Mouse (Mus musculus) erythroblast, adult 5-6 weeks (primary cell): Measurements from ENCODE around the gene Lce3b. TPM values are rescaled to one million over a fixed set of nuclear protein-coding genes. Genes with fewer than 3 reads are reported as not detected.

ENCODE experiments used
- ATAC-seq: replicated peaks from 2 replicates; pipeline ENCODE4 v1.8.0; 2016; ENCODE audit warnings: moderate number of reproducible peaks, mild to moderate bottlenecking, moderate TSS enrichment, inconsistent platforms; ENCODE audit not compliant: poor library complexity, low FRiP score, severe bottlenecking
- total RNA-seq, 2 experiments: library from RNA; stranded (forward) in 1 of 2; stranded (reverse) in 1 of 2; fragments of 150-400 nt in 1 of 2; fragments of 200-764, 138-1000 nt in 1 of 2; gene quantifications; 2 replicates each; pipeline versions ENCODE4 v1.2.3 to v1.2.4; 2015 to 2017; ENCODE audit warnings: low replicate concordance in 2 of 2

Lce3b gene
- total RNA-seq (2015; ENCODE audit: low replicate concordance) (not detected in 2 replicates), total RNA-seq (2017; ENCODE audit: low replicate concordance) (not detected in 2 replicates)

DNA sequence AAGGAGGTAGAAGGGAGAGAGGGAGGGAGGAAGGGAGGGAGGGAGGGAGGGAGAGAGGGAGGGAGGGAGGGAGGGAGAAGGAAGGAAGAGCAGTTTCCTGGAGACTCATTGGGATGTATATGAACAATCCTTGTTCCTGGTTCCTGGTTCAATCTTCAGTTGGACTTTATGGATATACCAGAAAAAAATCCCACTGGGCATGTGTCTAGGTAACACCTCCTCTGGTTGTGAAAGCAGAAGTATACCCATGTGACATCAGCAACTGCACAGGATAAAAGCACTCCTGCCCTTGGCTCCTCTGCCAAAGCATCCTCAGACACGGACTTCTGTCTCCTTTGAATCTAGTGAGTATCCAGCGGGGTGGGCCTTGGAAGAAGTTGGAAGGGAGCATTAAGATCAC, at the start of gene Lce3b:
Lce3b (plus strand) TSS at position 301 of the 400 bp plus-strand sequence.
- ATAC-seq, result no peak

DNA sequence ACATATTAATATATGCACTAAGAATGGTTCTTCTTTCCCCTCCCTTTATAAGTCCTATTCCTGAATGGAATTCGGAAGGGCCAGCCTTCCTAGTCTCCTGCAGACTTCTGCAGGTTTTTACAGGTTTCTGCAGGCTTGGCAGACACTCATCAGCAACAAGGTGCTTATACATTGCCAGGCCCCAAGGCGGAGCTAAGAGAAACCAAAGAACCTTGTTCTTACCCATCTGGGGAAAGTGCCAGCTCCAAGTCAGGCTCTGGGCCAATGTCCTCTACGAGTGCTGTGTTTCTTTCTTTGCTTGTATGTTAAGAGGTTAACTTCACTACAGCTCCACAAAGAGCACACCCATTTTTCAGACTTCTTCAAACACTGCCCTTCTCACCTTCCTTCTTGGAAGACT, 38.7 kb upstream of the Lce3b start:
- no peak for ATAC-seq

DNA sequence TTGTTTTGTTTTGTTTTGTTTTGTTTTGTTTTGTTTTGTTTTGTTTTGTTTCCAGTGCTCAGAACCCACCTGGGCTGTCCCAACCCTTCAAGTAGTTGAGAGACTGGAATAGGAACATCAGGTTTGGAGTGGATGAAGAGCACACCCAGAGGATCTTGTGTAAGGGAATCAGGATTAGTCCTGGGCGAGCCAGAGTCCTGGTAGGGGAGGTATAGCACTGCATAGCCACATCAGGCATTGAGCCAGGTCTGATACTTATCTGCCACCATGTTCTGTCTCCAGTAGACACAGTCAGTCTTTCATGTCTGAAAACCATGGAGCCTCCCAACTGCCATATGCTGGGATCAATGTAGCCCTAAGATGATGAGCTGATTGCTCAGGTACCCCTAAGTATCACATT, 38.3 kb upstream of the Lce3b start:
- ATAC-seq, result no peak

DNA sequence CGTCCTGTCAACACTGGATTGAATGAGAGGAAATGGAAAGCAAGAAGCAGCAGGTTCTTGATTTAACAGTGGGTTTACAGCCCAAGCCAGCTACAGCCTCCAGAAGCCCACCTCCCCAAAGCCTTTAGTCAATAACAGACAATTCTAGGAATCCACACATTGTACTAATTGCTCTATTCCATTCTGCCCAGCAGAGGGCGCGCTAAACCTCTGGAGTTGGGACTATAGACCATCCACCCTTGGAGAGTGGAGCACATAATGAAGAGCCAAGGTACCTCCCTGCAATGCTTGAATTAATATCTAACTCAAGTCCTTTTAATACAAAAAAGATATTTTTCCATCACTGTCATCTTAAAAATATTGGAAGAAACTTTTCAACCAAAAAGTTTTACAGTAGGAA, 29.8 kb upstream of the Lce3b start:
- no peak for ATAC-seq

DNA sequence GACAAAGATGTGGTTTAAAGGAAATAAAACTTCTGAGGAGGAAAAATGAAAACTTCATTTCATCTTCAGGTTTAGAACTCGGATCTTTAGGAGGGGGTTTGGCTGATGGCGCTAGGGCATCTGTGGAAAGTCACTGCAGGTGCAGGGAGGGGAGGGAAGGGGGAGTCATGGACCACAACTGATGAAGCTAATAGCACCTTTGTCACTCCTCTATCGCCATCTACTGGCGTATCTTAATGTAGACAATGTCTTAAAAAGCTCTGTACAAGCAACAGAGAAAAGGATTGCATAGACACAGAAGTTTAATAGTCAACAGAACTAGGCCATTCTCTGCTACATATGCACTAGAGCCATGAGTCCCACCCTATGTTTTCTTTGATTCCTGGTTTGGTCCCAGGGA, 29.1 kb upstream of the Lce3b start:
- ATAC-seq, result no peak

DNA sequence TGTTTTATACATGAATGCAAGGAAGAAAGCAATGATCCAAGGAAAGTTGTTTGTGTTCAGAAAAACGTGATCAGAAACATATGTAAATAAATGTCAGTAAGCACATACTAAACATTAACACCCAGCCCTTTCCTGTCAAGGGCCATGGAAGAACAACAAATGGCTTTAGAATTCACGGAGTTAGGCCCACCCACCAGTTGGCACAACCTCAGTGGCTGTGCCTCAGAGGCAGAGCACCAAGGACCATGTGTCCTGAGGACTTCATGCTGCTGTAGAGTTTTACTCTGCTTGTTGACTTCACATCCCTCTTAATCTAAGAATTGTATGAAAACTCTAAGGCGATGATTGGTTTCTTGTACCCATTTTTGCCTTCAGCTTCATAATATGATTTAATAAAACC, 27.6 kb upstream of the Lce3b start:
- ATAC-seq, result no peak

DNA sequence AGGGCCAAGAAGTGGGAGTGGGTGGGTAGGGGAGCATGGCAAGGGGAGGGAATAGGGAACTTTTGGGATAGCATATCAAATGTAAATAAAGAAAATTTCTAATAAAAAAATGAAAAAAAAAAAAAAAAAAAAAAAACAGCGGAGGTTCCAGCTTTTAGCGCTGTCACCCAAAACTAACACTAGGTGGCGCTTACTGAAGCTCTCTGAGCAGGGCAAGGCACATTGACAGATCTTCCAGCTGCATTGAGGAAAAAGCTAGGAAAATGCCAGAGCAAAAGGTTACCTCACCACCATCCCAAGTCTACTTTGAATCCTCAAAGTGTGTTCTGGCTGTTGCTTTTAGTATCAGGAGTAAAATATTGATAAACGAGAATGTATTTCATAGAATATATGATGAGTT, 25.2 kb upstream of the Lce3b start:
- no peak for ATAC-seq

DNA sequence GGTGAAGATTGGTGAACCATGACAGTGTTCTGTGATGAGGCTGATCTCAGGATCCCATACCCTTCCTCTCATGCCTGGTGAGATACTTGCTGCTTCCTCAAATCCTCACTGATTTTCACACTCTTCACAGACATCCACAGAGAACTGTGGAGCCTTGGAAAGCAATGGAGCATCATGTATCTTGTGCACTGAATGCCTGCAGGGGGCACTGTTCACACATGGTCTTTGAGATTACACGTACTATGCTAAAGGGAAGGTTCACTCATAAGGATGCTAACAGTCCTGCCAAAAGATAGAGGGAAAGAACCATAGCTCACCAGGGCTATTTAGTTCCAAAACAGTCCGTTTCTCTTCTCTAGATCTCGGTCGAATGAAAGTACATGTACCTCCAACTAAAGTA, 12.4 kb upstream of the Lce3b start:
- no peak for ATAC-seq

DNA sequence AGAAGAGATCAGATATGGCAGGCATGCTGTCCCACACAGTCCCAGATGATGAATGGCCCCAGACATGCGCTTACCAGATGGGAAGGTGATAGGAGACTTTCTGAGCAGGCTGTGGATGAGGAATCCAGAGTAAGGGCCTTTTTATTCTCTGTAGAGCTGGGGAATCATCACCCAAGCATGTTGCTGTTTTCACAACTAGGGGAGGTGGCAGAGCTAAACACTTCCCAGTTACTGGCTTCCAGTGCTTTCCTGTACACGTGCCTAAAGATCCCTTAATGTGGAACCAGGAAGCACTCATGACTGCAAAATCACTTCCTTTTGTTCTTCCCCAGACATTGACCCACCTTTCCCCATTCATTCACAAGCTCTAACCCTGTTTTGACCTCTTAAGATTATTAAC, 6.6 kb upstream of the Lce3b start, which contains the start of gene Lce3a:
Lce3a (minus strand) TSS at position 101 of the 400 bp plus-strand sequence.
- ATAC-seq, result no peak

DNA sequence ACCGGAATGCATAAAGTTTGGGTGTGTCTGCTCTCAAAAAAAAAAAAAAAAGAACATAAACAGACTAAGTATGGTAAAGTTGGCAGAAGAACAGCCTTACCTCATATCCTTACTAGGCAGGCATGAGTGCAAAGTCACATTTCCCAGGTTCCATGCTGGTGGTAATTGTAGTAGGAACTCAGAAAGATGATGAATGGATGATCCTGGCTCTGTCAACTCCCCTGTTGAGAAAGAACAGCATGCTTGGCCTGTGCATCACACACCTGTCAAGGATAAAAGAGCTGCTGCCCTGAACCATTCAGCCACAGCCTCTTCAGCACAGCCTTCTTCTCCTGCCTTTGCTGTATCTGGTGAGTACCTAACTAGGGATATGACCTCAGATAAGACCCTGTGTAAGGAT, 11.4 kb downstream of the Lce3b start, which contains the start of gene Lce3c:
Lce3c (plus strand) TSS at position 301 of the 400 bp plus-strand sequence.
- no peak for ATAC-seq

DNA sequence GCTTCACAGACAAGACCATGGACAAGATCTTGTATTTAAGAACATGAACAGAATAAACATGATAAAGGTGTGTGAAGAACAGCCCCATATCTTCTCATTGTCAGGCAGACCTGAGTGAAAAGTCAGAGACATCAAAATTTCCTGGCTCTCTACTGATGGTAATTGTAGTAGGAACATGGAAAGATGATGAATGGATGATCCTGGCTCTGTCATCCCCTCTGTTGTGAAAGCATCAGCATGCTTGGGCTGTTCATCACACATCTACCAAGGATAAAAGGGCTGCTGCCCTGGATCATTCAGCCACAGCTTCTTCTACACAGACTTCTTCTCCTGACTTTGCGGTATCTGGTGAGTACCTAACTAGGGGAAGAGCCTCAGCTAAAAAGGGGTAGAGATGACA, 24.3 kb downstream of the Lce3b start, which contains the start of gene Lce3d:
Lce3d (plus strand) TSS at position 301 of the 400 bp plus-strand sequence.
- ATAC-seq, result no peak

DNA sequence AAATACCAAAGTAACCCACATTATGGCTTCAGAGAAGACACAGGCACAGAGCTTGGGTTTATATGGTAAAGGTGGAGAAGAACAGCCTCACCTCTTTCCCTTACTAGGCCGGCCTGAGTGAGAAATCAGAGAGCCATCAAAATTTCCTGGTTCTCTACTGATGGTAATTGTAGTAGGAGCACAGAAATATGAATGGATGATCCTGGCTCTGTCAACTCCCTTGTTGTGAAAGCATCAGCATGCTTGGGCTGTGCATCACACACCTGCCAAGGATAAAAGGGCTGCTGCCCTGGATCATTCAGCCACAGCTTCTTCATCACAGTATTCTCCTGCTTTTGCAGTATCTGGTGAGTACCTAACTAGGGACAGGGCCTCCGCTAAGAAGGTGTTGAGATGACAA, 34.0 kb downstream of the Lce3b start, which contains the start of gene Lce3e:
Lce3e (plus strand) TSS at position 301 of the 400 bp plus-strand sequence.
- ATAC-seq, result no peak

DNA sequence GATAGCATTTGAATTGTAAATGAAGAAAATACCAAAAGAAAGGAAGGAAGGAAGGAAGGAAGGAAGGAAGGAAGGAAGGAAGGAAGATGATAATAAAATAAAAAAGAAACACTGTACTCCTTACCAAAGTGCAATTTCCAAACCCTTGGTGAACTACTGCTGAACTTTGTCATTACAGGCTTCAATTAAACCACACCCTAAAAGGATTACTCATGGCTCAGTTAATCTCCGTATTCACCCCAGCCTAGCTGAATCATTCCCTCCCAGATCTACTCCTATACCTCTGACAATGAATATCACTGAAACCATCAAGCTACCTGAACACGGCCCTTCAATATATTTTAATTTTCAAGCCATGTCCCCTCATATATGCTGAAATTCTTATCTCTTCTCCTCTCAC, 45.7 kb downstream of the Lce3b start:
- ATAC-seq, result no peak

Other genes starting within 250 kb of the Lce3b start
- not detected in 2 replicates for gene Lce1d, start 245.8 kb upstream of the Lce3b start, total RNA-seq (2015; ENCODE audit: low replicate concordance)
- not detected in 2 replicates for gene Lce1d, start 245.8 kb upstream of the Lce3b start, total RNA-seq (2017; ENCODE audit: low replicate concordance)
- not detected in 2 replicates for gene Lce1e, start 223.9 kb upstream of the Lce3b start, total RNA-seq (2015; ENCODE audit: low replicate concordance)
- gene Lce1e, start 223.9 kb upstream of the Lce3b start, total RNA-seq (2017; ENCODE audit: low replicate concordance), result not detected in 2 replicates
- not detected in 2 replicates for gene Lce1f, start 212.6 kb upstream of the Lce3b start, total RNA-seq (2015; ENCODE audit: low replicate concordance)
- not detected in 2 replicates for gene Lce1f, start 212.6 kb upstream of the Lce3b start, total RNA-seq (2017; ENCODE audit: low replicate concordance)
- not detected in 2 replicates for gene Gm38119, start 193.9 kb upstream of the Lce3b start, total RNA-seq (2015; ENCODE audit: low replicate concordance)
- gene Gm38119, start 193.9 kb upstream of the Lce3b start, total RNA-seq (2017; ENCODE audit: low replicate concordance), result not detected in 2 replicates
- gene Lce1g, start 180.6 kb upstream of the Lce3b start, total RNA-seq (2015; ENCODE audit: low replicate concordance), result not detected in 2 replicates
- not detected in 2 replicates for gene Lce1g, start 180.6 kb upstream of the Lce3b start, total RNA-seq (2017; ENCODE audit: low replicate concordance)
- not detected in 2 replicates for gene Lce1h, start 167.9 kb upstream of the Lce3b start, total RNA-seq (2015; ENCODE audit: low replicate concordance)
- gene Lce1h, start 167.9 kb upstream of the Lce3b start, total RNA-seq (2017; ENCODE audit: low replicate concordance), result not detected in 2 replicates
- not detected in 2 replicates for gene Lce1i, start 154.1 kb upstream of the Lce3b start, total RNA-seq (2015; ENCODE audit: low replicate concordance)
- gene Lce1i, start 154.1 kb upstream of the Lce3b start, total RNA-seq (2017; ENCODE audit: low replicate concordance), result not detected in 2 replicates
- gene Lce1j, start 142.5 kb upstream of the Lce3b start, total RNA-seq (2015; ENCODE audit: low replicate concordance), result not detected in 2 replicates
- gene Lce1j, start 142.5 kb upstream of the Lce3b start, total RNA-seq (2017; ENCODE audit: low replicate concordance), result not detected in 2 replicates
- not detected in 2 replicates for gene Lce1k, start 125.1 kb upstream of the Lce3b start, total RNA-seq (2015; ENCODE audit: low replicate concordance)
- not detected in 2 replicates for gene Lce1k, start 125.1 kb upstream of the Lce3b start, total RNA-seq (2017; ENCODE audit: low replicate concordance)
- gene Kprp, start 105.7 kb upstream of the Lce3b start, total RNA-seq (2015; ENCODE audit: low replicate concordance), result not detected in 2 replicates
- not detected in 2 replicates for gene Kprp, start 105.7 kb upstream of the Lce3b start, total RNA-seq (2017; ENCODE audit: low replicate concordance)
- gene Lce1l, start 81.7 kb upstream of the Lce3b start, total RNA-seq (2015; ENCODE audit: low replicate concordance), result not detected in 2 replicates
- not detected in 2 replicates for gene Lce1l, start 81.7 kb upstream of the Lce3b start, total RNA-seq (2017; ENCODE audit: low replicate concordance)
- gene 2310050C09Rik, start 62.8 kb upstream of the Lce3b start, total RNA-seq (2015; ENCODE audit: low replicate concordance), result not detected in 2 replicates
- gene 2310050C09Rik, start 62.8 kb upstream of the Lce3b start, total RNA-seq (2017; ENCODE audit: low replicate concordance), result not detected in 2 replicates
- gene Lce3a, start 6.7 kb upstream of the Lce3b start, total RNA-seq (2015; ENCODE audit: low replicate concordance), result not detected in 2 replicates
- not detected in 2 replicates for gene Lce3a, start 6.7 kb upstream of the Lce3b start, total RNA-seq (2017; ENCODE audit: low replicate concordance)
- gene Lce3c, start 11.5 kb downstream of the Lce3b start, total RNA-seq (2015; ENCODE audit: low replicate concordance), result not detected in 2 replicates
- not detected in 2 replicates for gene Lce3c, start 11.5 kb downstream of the Lce3b start, total RNA-seq (2017; ENCODE audit: low replicate concordance)
- gene Lce3d, start 24.4 kb downstream of the Lce3b start, total RNA-seq (2015; ENCODE audit: low replicate concordance), result not detected in 2 replicates
- gene Lce3d, start 24.4 kb downstream of the Lce3b start, total RNA-seq (2017; ENCODE audit: low replicate concordance), result not detected in 2 replicates
- gene Lce3e, start 34.1 kb downstream of the Lce3b start, total RNA-seq (2015; ENCODE audit: low replicate concordance), result not detected in 2 replicates
- not detected in 2 replicates for gene Lce3e, start 34.1 kb downstream of the Lce3b start, total RNA-seq (2017; ENCODE audit: low replicate concordance)
- not detected in 2 replicates for gene Lce3f, start 59.2 kb downstream of the Lce3b start, total RNA-seq (2015; ENCODE audit: low replicate concordance)
- not detected in 2 replicates for gene Lce3f, start 59.2 kb downstream of the Lce3b start, total RNA-seq (2017; ENCODE audit: low replicate concordance)
- not detected in 2 replicates for gene Crct1, start 82.7 kb downstream of the Lce3b start, total RNA-seq (2015; ENCODE audit: low replicate concordance)
- not detected in 2 replicates for gene Crct1, start 82.7 kb downstream of the Lce3b start, total RNA-seq (2017; ENCODE audit: low replicate concordance)
- gene Lce1m, start 86.1 kb downstream of the Lce3b start, total RNA-seq (2015; ENCODE audit: low replicate concordance), result not detected in 2 replicates
- not detected in 2 replicates for gene Lce1m, start 86.1 kb downstream of the Lce3b start, total RNA-seq (2017; ENCODE audit: low replicate concordance)
- not detected in 2 replicates for gene Gm4858, start 135.8 kb downstream of the Lce3b start, total RNA-seq (2015; ENCODE audit: low replicate concordance)
- not detected in 2 replicates for gene Gm4858, start 135.8 kb downstream of the Lce3b start, total RNA-seq (2017; ENCODE audit: low replicate concordance)
- not detected in 2 replicates for gene Crnn, start 211.8 kb downstream of the Lce3b start, total RNA-seq (2015; ENCODE audit: low replicate concordance)
- not detected in 2 replicates for gene Crnn, start 211.8 kb downstream of the Lce3b start, total RNA-seq (2017; ENCODE audit: low replicate concordance)